Mouse (Mus musculus) hindbrain, embryonic 12.5 days (tissue): Measurements from ENCODE around the gene Sdhaf3. TPM values are rescaled to one million over a fixed set of nuclear protein-coding genes. Genes with fewer than 3 reads are reported as not detected.

Experiments used
- ATAC-seq: fragments of 200-750 bp; cut with Nextera tagmentation; 2 replicates; pipeline ENCODE4 v1.8.0; 2017; ENCODE audit warnings: moderate TSS enrichment; ENCODE audit not compliant: low FRiP score
- H3K27ac ChIP-seq: fragments of 300-500 bp; sonication (generic); 2 replicates; pipeline ENCODE4 v1.5.1; 2016; ENCODE audit warnings: mild to moderate bottlenecking
- H3K27me3 ChIP-seq: fragments of 300-500 bp; sonication (generic); 2 replicates; pipeline ENCODE4 v1.6.1; 2016; ENCODE audit warnings: mild to moderate bottlenecking
- H3K36me3 ChIP-seq: fragments of 300-500 bp; sonication (generic); 2 replicates; pipeline ENCODE4 v1.6.1; 2016; ENCODE audit warnings: mild to moderate bottlenecking
- H3K4me1 ChIP-seq: fragments of 300-500 bp; sonication (generic); 2 replicates; pipeline ENCODE4 v1.6.1; 2016
- H3K4me2 ChIP-seq: fragments of 300-500 bp; sonication (generic); replicated peaks from 2 replicates; pipeline ENCODE4 v1.6.1; 2016; ENCODE audit warnings: mild to moderate bottlenecking
- H3K4me3 ChIP-seq: fragments of 300-500 bp; sonication (generic); 2 replicates; pipeline ENCODE4 v1.5.1; 2016; ENCODE audit warnings: mild to moderate bottlenecking
- H3K9ac ChIP-seq: fragments of 300-500 bp; sonication (generic); 2 replicates; pipeline ENCODE4 v1.6.1; 2016; ENCODE audit warnings: mild to moderate bottlenecking, moderate library complexity
- H3K9me3 ChIP-seq: fragments of 300-500 bp; sonication (generic); replicated peaks from 2 replicates; pipeline ENCODE4 v1.6.1; 2016; ENCODE audit warnings: mild to moderate bottlenecking
- WGBS: fragments of 180-500 bp; shearing (Covaris S2); methylation state at CpG from one replicate; pipeline ENCODE4 v1.1.7; 2016; 5-methylcytosine and 5-hydroxymethylcytosine counted together
- polyA plus RNA-seq: library from polyadenylated mRNA; unstranded; fragments of >200 nt; fragmentation: Nextera tagmentation; extraction: Ambion mirVana; gene quantifications from 2 replicates; pipeline ENCODE4 v1.2.1, GENCODE M21; 2016

The Sdhaf3 gene
- polyA plus RNA-seq, result 6.5 and 7.9 TPM in 2 replicates

- Histone ChIP-seq H3K36me3 (no peaks in the 10 kb centered on the region), H3K27ac (peak within 1 kb of the TSS; percentile 80), H3K9me3 (no peaks in the 10 kb centered on the region), H3K4me3 (peak within 1 kb of the TSS; percentile 61), H3K4me2 (peak within 1 kb of the TSS; percentile 72), H3K4me1 (peaks cover 6% of the 10 kb centered on the region), H3K9ac (peak within 1 kb of the TSS; percentile 75), H3K27me3 (peaks cover 4% of the 10 kb centered on the region; the same call in 1 of the 2 replicates)
- under 1% methylated on average over 52 of the region's 52 CpGs for WGBS
- ATAC-seq, result peak; percentile 100
Observed at GRCm38 (mm10) chr6:6955764-6956561, at the start of gene Sdhaf3. Gene Sdhaf3 (plus strand): TSS chr6:6956004.

DNA sequence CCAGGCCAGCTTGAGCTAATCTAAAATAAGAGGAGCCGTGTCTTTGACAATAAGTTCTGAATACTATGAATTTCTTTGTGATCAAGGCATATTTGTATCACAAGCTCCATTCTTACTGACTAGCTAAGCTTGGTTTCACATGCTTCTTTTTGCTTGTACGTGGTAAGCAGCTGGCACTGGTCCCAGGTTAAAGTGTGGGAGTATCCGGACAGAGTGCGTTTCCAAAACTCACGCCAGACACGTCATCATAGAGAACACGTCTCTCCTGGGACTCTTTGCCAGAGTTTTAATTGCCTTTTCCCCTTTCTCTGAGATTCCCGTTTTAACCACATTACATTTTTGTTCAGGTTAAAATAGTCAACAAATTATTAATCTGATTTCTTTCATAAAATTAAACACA is 46.2 kb upstream of the Sdhaf3 start:
- WGBS, result 85% methylated on average over 8 of the region's 8 CpGs
- no peak overlapping the region for H3K4me3 ChIP-seq
- no peak overlapping the region for H3K4me2 ChIP-seq
- no peaks in the 10 kb centered on the region for H3K9me3 ChIP-seq
- H3K36me3 ChIP-seq, result no peaks in the 10 kb centered on the region
- H3K4me1 ChIP-seq, result no peaks in the 10 kb centered on the region
- no peaks in the 10 kb centered on the region for H3K27me3 ChIP-seq
- no peak for ATAC-seq
- no peak overlapping the region for H3K9ac ChIP-seq
- H3K27ac ChIP-seq, result no peak overlapping the region

GRCm38 (mm10) chr6:6914304-6914703 is 41.5 kb upstream of the Sdhaf3 start:
- 81% methylated on average over 1 of the region's 1 CpGs for WGBS
- Histone ChIP-seq H3K27ac (no peak overlapping the region), H3K4me3 (no peak overlapping the region), H3K9me3 (no peaks in the 10 kb centered on the region), H3K9ac (no peak overlapping the region), H3K27me3 (no peaks in the 10 kb centered on the region), H3K4me1 (no peaks in the 10 kb centered on the region), H3K36me3 (no peaks in the 10 kb centered on the region), H3K4me2 (no peak overlapping the region)
- ATAC-seq, result no peak

GRCm38 (mm10) chr6:6914849-6915525 is 40.8 kb upstream of the Sdhaf3 start:
- H3K36me3 ChIP-seq, result no peaks in the 10 kb centered on the region

GRCm38 (mm10) chr6:6915526-6915915 is 40.3 kb upstream of the Sdhaf3 start:
- no peak overlapping the region for H3K4me2 ChIP-seq
- H3K36me3 ChIP-seq, result no peaks in the 10 kb centered on the region
- H3K4me1 ChIP-seq, result no peaks in the 10 kb centered on the region
- H3K9ac ChIP-seq, result no peak overlapping the region
- no peak overlapping the region for H3K27ac ChIP-seq
- ATAC-seq, result no peak
- no peaks in the 10 kb centered on the region for H3K27me3 ChIP-seq
- no peak overlapping the region for H3K4me3 ChIP-seq
- H3K9me3 ChIP-seq, result no peaks in the 10 kb centered on the region
- 56% methylated on average over 9 of the region's 9 CpGs for WGBS

More at GRCm38 (mm10) chr6:6914849-6915525, 40.8 kb upstream of the Sdhaf3 start:
- H3K9ac ChIP-seq, result no peak overlapping the region
- H3K4me2 ChIP-seq, result no peak overlapping the region
- H3K27me3 ChIP-seq, result no peaks in the 10 kb centered on the region
- no peak overlapping the region for H3K4me3 ChIP-seq
- no peaks in the 10 kb centered on the region for H3K9me3 ChIP-seq
- H3K4me1 ChIP-seq, result no peaks in the 10 kb centered on the region
- no peak overlapping the region for H3K27ac ChIP-seq
- ATAC-seq, result peak; percentile 56; the same call in 1 of the 2 replicates
- 39% methylated on average over 5 of the region's 5 CpGs for WGBS

DNA sequence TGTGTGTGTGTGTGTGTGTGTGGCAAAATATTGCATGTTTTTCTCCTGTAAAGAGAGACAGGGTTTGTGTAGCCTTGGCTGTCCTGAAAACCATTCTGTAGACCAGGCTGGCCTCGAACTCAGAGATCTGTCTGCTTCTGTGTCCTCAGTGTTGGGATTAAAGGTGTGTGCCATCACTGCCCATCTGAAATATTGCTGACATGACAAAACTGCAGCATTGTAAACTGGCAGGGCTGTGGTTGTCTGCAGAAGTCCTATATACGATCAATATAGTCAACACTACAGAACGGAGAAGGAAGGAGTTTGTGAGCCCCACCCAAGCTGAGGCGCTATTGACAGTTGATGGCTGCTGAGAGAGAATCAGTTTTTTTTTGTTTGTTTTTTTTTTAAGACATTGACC is 38.5 kb upstream of the Sdhaf3 start:
- H3K27me3 ChIP-seq, result no peaks in the 10 kb centered on the region
- H3K4me1 ChIP-seq, result no peaks in the 10 kb centered on the region
- no peak overlapping the region for H3K4me3 ChIP-seq
- H3K9me3 ChIP-seq, result no peaks in the 10 kb centered on the region
- no peaks in the 10 kb centered on the region for H3K36me3 ChIP-seq
- H3K27ac ChIP-seq, result no peak overlapping the region
- 94% methylated on average over 4 of the region's 4 CpGs for WGBS
- H3K4me2 ChIP-seq, result no peak overlapping the region
- no peak overlapping the region for H3K9ac ChIP-seq
- no peak for ATAC-seq

GRCm38 (mm10) chr6:6925264-6925663 is 30.5 kb upstream of the Sdhaf3 start:
- Histone ChIP-seq H3K9me3 (no peaks in the 10 kb centered on the region), H3K4me1 (no peaks in the 10 kb centered on the region), H3K36me3 (no peaks in the 10 kb centered on the region), H3K27ac (no peak overlapping the region), H3K27me3 (no peaks in the 10 kb centered on the region), H3K4me3 (no peak overlapping the region), H3K9ac (no peak overlapping the region), H3K4me2 (no peak overlapping the region)
- WGBS, result 56% methylated on average over 1 of the region's 1 CpGs
- ATAC-seq, result no peak

DNA sequence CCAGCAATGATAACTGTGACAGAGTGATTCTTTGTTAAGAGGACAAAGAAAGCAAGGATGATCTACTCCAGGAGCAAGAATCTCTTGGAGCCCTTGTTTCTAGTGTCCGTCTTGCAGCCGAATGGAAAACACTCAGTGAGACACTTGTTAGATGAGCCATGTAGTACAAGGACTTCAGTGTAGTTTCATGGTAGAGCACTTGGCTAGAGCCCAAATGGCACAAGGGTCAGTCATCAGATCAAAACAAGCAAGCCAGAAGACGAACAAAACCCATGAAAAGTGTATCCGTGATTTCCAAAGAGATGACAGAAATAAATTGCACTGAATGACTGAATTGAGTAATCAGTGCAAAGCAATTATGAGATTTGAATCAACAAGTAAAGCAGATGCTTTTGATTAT is 25.0 kb upstream of the Sdhaf3 start:
- no peak overlapping the region for H3K4me2 ChIP-seq
- no peak overlapping the region for H3K27ac ChIP-seq
- H3K4me1 ChIP-seq, result no peaks in the 10 kb centered on the region
- H3K9ac ChIP-seq, result no peak overlapping the region
- no peaks in the 10 kb centered on the region for H3K27me3 ChIP-seq
- ATAC-seq, result no peak
- WGBS, result 85% methylated on average over 4 of the region's 4 CpGs
- H3K9me3 ChIP-seq, result no peaks in the 10 kb centered on the region
- no peaks in the 10 kb centered on the region for H3K36me3 ChIP-seq
- H3K4me3 ChIP-seq, result no peak overlapping the region

- Histone ChIP-seq H3K9me3 (no peaks in the 10 kb centered on the region), H3K4me2 (no peak overlapping the region), H3K27ac (no peak overlapping the region), H3K4me1 (no peaks in the 10 kb centered on the region), H3K36me3 (no peaks in the 10 kb centered on the region), H3K4me3 (no peak overlapping the region), H3K9ac (no peak overlapping the region), H3K27me3 (no peaks in the 10 kb centered on the region)
- ATAC-seq, result no peak
- 89% methylated on average over 4 of the region's 4 CpGs for WGBS
Observed at GRCm38 (mm10) chr6:6931507-6931906, 24.3 kb upstream of the Sdhaf3 start.

- Histone ChIP-seq H3K9ac (no peak overlapping the region), H3K27ac (no peak overlapping the region), H3K4me3 (no peak overlapping the region), H3K36me3 (no peaks in the 10 kb centered on the region), H3K4me1 (no peaks in the 10 kb centered on the region), H3K27me3 (no peaks in the 10 kb centered on the region), H3K4me2 (no peak overlapping the region), H3K9me3 (no peaks in the 10 kb centered on the region)
- ATAC-seq, result no peak
- WGBS, result 75% methylated on average over 2 of the region's 2 CpGs
Observed at GRCm38 (mm10) chr6:6940845-6941244, 15.0 kb upstream of the Sdhaf3 start.

- Histone ChIP-seq H3K9ac (no peak overlapping the region), H3K27me3 (no peaks in the 10 kb centered on the region), H3K4me2 (no peak overlapping the region), H3K9me3 (no peaks in the 10 kb centered on the region), H3K4me1 (no peaks in the 10 kb centered on the region), H3K4me3 (no peak overlapping the region), H3K27ac (no peak overlapping the region), H3K36me3 (no peaks in the 10 kb centered on the region)
- ATAC-seq, result no peak
- 46% methylated on average over 6 of the region's 6 CpGs for WGBS
Observed at GRCm38 (mm10) chr6:6942813-6943212, 13.0 kb upstream of the Sdhaf3 start.

- 17% methylated on average over 1 of the region's 1 CpGs for WGBS
Observed at GRCm38 (mm10) chr6:6947650-6948049, 8.2 kb upstream of the Sdhaf3 start.

More at GRCm38 (mm10) chr6:6947650-6948049, 8.2 kb upstream of the Sdhaf3 start:
- Histone ChIP-seq H3K9ac (no peak overlapping the region), H3K27ac (no peak overlapping the region), H3K27me3 (peaks cover 4% of the 10 kb centered on the region; the same call in 1 of the 2 replicates), H3K4me2 (no peak overlapping the region), H3K9me3 (no peaks in the 10 kb centered on the region), H3K4me1 (no peaks in the 10 kb centered on the region), H3K4me3 (no peak overlapping the region), H3K36me3 (no peaks in the 10 kb centered on the region)
- no peak for ATAC-seq
